Mouse (Mus musculus) 3134 (cell line): Measurements from ENCODE around the gene Fbxo44.
"Not testable (repeated sequence)": the region's sequence is repeated elsewhere in the genome, so short reads cannot be mapped to it uniquely, and the experiment has no call there.

ENCODE experiments used
- DNase-seq: peaks from one replicate; pipeline ENCODE4 v3.0.0-alpha.2; 2011; ENCODE audit warnings: low spot score; ENCODE audit not compliant: insufficient read length; ENCODE audit errors: extremely low read depth

Gene Fbxo44

DNA sequence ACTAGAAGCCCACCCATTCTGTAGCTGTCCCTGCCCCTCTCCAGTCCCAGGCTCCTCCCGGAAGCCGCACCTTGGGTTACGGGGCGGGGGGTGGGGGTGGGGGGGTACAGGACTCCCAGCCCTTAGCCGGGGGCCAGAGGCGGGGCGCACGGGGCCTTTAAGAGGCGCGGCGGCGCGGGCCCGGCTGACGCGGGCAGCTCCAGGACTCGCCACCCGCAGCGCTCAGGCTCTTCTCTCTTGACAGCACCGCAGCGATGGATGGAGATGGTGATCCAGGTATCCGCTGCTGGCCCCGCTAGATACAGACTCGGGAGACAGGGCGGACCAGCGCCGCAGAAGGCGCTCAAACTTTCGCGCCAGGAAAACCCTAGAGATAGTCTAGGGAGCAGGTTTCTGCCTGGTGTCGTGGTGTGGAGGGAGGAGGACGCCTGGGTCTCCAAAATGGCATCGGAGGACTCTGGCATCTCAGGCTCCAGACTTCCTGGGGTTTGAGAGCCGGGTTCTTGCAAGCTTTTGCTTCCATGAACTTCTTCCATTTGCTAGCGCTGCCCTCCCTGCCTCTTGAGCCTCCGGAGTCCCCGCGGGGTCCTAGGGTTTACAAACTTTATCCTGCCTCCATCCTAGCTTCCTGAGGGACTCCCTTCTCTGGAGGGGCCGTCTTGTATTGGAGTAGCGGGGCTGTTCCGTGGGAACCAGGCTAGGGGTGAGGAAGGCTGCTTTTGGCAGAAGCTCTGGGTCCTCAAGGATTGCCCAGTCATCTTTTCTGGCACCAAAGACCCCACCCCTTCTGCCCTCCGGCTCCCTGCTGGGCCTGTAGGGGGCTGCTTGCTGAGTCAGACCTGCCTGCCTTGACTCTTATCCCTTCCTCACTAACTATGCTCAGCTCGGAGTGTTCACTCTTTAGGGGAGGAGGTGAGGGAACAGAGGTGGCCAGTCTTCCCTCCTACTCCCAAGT is at the start of gene Fbxo44, which contains the start of gene Fbxo2:
Gene Fbxo44, minus strand, starts transcription at position 47 of the 955 bp plus-strand sequence.
Gene Fbxo2, plus strand, starts transcription at position 186 of the 955 bp plus-strand sequence.
- no peak for DNase-seq

DNA sequence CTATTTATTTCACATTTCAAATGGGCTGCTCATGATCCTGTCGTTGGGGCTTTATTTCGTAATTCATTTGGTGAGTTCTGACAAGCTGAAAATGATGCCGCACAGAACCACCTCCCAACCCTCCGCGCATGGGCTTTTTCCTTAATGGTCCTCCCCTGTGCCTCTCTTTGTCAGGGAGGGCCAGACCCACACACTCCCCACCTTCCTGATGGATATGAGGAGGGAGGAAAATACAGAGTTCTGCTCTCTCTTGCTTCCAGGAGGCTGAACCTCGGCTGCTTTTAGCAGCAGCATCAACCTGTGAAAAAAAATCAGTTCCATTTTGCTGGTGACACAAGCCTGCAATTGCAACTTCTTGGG is 44.6 kb upstream of the Fbxo44 start:
- DNase-seq, result no peak

DNA sequence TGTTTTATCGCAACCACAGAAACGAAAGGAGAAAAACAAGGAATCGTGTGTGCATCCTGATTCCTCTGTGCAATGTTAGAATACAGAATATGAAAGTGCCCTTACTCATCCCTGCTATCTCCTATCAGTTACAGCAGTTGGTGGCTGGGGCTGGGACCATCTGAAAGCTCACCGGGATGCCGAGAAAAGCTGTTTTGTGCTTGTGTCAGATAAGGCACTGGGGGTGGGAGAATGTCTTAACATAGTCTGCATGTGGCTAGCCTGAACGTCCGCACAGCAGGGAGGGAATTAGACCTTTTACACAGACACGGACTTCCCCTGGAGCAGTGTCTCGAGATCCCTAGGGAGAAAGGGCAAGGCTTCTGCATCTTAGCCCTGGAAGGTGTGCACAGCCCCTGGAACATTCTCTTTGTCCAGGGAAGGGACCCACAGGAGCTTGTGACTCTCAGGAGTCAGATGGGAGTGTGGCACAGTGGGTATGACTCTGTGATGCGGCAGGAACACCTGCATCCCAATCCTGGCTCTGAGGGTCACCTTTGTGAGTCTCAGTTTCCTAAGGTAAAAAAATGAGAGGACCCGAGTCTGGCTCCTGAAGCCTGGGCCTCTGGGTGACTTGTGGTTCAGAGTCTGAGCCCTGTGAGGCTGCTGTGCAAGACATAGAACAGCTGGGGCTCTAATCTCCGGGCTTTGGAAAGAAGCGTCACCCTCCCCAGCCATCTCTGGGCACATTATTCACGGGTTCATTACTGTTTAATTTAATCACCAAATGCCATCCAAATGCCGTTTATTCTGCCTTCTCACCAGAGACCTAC is 44.0 kb upstream of the Fbxo44 start:
- no peak for DNase-seq

DNA sequence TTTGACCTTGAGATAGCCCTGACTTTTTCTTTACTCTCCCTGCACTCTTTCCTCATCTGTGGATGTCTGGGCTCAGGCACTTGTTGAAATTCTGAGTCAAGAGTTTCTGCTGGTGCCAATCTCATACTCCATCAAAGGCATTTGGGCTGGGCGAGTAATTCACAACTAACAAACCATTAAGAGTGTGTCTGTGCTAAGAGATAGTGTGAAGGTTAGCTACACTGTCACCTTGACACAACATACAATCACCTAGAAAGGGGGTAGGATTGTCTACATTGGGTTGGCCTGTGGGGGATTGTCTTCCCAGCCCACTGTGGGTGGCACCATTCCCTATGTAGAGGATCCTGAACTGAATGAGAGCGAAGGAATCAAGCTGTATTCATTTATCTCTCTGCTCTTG is 43.3 kb upstream of the Fbxo44 start:
- no peak for DNase-seq

DNA sequence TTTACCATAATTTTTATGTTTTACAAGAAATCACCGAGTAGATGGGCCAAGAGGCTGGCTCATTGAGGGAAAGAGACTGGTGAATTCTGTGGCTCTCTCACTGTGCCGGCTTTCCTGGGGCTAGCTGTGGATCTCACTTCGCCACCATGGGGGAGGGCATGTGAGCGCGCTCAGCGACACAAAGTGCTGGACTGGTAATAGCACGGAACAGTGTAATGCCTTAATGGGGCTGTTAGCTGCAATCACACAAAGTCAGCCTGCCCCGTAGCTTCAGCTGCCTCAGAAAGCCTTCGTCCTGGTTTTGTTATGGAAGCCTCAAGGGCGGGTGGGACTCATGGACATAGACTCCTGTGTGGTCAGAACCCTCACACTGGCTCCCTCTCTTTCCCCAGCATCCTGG is 38.4 kb upstream of the Fbxo44 start:
- no peak for DNase-seq

DNA sequence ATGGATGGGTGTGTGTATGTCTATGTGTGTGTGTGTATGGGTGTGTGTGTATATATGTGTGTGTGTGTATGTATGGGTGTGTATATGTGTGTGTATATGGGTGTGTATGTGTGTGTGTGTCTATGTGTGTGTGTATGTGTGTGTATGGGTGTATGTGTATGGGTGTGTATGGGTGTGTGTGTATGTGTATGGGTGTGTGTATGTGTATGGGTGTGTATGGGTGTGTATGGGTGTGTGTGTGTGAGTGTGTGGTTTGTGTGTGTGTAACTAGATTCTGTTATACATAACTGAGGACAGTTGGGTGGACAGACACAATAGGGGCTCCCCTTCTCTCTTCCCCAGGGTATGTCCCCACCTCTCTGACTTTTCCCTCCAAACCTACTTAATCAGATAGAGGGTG is 34.1 kb upstream of the Fbxo44 start:
- no peak for DNase-seq

DNA sequence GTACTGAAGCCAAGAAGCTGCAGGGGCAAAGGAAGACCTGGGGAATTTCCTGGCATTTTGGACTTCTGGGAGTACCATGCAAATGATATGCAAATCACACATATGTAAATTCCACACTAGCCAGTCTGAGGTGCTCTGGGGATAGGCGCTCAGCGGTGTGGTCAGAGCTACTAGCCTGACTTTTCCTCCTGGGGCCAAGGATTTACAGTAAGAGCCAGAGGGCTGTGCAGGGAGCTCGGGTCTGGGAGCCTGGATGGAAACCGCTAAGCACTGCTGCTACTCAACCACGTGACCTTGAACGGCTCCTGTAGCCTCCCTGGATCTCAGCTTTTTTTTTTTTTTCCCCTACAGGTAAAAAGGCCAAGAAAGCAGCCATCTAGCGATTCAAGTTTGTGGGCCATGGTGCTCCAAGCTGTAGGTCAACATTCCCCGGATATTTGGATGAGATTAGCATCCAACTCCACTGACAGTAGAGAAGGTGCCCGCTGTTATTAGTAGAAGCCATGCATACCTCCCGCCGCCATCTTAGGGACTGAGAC is 32.5 kb upstream of the Fbxo44 start:
- DNase-seq, result no peak

DNA sequence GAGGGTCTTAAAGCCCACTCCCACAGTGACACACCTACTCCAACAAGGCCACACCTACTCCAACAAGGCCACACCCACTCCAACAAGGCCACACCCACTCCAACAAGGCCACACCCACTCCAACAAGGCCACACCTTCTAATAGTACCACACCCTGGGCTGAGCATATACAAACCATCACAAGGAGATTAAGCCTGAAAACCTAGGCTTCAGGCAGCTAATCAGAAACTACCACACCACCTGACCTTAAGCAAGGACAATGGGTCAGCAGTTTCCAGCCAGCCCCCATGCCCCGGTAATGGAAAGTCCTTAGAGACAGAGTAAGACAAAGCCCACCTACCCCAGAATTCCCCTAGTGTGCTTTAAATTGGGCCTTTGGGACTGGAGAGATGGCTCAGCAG is 28.5 kb upstream of the Fbxo44 start:
- DNase-seq, result not testable (repeated sequence)

DNA sequence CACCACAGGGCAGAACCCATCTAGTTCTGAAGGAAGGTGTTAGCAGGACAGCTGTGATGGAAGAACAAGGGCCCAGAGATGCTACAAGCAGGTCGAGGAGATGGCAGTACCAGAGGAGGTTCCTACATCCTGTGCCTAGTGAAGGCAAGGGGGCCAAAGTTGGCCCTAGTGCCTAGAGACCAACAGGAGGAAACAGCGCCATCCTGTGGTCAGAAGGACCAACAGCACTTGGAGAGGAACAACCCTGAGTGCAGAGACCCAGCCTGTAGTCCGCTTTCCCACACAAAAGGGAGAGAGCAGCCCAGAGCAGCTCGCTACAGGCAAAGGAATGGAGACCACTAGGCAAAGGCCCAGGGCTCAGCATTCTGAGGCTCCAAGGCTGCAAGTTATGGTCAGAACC is 25.5 kb upstream of the Fbxo44 start:
- DNase-seq, result no peak

DNA sequence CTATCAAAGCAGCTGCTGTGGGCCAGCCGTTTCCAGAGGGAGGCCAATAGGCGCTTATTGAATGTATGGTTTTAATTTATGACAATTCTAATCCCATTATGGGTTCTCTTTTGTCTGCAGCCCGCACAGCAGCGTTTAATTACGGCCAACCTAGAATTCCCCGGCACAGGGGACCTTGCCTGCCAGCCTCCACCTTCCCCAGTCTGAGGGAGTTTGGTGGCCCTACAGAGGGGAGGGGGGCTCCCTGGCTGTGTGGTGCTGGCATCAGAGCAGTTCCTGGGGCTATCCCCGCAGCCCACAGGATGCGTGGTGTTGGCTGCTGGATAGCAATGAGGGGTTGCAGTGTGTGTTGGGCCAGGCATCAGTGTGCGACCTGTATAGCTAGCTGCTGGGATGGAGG is 24.3 kb upstream of the Fbxo44 start:
- no peak for DNase-seq

DNA sequence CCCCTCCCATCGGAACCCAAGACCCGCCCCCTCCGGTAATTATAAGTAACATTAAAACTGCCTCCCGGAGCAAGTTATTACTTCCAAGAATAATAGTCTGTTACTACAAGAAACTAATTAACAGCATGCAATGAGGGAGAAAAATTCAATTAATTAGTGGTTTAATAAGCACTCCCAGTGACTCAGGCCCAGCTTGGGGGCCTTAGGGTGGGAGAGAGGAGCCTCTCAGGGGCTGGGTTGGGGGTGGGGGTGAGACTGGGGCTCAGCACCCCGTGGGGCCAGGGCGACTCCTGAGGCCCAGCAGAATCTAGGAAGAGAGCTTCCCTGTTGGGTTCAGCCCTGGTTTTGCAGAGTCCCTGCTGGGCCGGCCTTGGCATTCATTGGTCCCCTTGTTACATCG is 22.1 kb upstream of the Fbxo44 start:
- no peak for DNase-seq

DNA sequence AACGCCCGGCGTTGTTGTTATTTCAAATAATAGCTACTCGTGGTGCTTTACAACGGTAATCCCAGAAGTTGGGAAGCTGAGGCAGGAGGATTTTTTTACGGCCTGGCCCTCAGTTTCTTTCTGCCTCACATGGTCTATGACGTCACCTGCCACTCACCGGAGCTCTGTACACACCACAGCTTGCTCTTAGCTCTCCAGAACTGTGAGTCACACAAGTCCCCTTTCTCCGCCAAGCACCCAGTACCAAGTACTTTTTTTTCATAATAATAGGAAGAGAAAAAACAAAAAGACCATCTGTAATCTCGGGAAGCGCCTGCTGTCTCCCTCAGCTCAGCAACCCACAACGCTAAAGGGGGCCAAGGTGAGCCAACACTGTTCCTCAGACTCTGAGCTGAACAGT is 21.2 kb upstream of the Fbxo44 start:
- DNase-seq, result no peak

DNA sequence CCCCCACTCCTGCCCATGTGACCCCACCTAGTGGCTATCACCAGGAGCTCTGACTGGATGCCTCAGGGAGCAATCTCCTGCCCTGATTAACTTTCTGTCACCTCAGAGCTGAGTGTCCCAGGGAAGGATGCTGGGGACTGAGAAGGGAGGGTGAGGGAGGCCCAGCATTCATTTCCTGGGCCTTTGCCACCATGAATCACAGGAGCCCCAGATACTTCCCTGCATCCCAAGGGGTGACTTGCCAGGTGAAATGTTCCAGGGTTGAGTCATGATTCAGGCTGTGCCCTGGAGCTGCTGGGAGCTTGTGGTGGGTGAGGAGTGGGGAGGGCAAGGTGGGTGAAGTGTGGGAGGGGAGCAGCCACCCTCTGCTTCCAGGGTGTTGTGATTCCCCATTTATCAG is 17.4 kb upstream of the Fbxo44 start:
- DNase-seq, result no peak

DNA sequence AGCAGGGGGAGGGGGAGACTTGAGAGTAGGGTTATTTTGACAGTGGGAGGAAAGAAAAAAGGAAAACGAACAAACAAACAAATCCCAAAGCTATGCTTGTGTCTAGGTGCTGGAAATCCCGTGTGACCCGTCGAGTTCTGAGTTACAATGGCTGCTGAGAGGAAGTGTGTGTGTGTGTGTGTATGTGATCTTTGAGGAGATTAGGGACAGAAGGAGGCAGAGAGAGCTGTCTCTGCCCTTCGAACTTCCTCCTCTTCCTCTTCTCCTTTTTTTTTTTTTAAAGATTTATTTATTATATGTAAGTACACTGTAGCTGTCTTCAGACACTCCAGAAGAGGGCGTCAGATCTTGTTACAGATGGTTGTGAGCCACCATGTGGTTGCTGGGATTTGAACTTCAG is 16.3 kb upstream of the Fbxo44 start:
- DNase-seq, result not testable (repeated sequence)

DNA sequence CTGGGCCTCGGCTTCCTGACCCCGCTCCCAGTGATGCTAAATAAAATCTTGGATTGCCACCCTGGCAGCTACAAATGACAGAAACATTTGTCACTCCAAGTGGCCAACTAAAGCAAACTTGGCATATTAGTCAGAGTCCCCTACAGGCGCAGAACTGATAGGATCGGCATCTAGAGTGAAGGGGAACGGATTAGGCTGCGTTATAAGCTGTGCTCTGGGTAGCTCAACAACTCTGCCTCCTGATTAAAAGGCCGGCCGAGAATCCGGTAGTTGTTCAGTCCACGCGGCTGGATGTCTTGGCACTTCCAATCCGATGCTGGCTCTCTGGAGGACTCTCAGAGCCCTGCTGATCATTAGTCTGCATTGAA is 14.2 kb upstream of the Fbxo44 start:
- no peak for DNase-seq

DNA sequence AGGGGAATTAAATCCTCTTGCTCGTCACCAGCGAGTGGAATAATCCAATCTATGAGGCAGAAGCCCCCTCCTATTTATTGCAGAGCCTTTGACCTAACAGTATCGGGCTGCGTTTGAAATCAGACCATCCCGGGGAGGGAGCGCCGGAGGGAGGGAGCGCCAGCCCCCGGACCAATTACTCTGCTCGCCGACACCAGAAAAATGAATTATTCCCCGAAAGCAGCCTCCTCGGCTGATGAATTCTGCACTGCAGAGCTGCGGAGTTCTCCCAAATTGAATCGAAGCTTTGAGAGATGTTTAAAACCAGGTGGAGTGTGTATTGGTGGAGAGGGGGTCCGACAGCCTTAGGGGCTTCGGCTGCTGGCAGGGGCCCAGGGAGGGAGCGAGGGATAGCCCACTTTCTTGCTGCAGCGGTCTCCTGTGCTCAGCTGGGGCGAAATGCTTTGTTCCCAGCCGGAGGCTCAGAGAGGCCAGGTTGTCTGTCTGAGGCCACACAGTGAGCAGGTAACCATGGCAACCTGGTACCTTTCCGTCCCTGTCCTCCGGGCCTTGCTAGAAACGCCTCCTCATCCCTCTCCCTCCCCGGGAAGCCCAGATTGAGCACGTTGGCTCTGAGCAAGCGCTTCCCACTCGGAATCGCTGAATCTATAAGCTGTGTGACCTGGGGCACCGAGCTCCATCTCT is 13.7 kb upstream of the Fbxo44 start:
- DNase-seq, result no peak

DNA sequence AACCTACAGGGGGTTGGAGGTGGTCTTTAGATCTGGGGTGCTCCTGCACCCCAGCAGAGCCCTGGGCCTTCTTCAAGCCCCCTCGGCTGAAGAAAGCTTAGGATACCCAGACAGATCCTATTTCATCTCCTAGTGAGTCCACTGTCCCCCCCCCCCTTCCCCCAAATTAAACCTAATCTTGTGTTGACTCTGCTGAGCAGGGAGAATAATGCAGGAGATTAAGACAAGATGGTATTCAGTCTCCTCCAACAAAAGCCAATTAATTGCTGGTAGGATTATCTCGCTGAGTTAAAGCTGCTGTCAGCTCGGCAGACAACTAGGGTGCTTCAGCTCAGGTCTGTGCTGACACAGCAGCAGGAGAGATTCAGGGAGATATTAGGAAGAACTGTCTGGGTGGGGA is 11.0 kb upstream of the Fbxo44 start:
- DNase-seq, result no peak

DNA sequence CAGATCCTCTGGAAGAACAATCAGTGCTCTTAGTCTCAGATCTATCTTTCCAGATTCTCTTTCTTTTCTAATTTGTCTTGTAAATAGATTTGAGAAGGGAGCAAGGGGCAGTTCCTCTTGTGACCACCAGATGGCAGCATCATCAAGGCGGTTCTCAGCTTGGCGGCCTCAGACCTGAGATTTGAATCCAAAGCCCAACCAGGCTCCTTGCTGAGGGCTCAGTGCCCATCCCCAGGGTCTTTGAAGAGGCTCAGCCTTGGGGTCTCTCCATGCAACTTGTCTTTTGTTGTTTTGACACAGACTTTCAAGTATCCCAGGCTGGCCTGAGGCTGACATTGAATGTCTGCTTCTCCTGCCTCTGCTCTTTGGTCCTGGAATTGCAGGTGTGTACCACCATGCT is 10.6 kb upstream of the Fbxo44 start:
- no peak for DNase-seq

DNA sequence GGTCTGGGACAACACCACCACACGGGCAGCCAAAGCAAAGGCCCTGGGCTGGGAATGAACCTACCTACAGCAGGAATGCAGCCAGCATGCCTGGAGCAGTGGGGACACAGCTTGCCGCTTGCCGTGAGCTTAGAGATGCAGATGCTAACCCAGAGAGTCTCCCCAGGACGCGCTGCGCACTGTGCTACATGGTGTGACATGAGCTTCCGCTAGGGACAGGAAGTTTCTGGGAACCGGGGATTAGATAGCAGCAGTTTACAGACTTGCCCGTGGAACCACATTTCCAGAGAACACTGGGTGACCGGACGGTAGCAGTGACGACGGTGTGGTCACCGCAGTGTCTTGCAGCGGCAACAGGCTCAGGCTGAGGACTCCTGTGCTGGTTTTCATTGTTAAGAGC is 9.3 kb upstream of the Fbxo44 start:
- DNase-seq, result no peak

DNA sequence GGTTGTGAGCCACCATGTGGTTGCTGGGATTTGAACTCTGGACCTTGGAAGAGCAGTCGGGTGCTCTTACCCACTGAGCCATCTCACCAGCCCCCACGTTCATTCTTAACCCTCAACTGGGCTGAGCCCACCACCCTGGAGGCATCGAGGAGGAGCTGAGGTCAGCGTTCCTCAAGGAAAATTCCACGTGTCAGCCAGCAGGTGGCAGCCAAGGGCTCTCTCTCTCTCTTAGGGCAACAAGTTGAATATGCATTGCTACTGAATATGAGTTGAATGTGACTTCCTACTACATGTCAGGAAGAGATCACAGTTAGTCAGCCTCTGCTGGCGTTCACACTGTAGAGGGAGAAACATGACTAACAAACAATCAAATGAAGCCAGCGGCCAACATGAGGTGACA is 8.0 kb upstream of the Fbxo44 start:
- DNase-seq, result peak; percentile 56

DNA sequence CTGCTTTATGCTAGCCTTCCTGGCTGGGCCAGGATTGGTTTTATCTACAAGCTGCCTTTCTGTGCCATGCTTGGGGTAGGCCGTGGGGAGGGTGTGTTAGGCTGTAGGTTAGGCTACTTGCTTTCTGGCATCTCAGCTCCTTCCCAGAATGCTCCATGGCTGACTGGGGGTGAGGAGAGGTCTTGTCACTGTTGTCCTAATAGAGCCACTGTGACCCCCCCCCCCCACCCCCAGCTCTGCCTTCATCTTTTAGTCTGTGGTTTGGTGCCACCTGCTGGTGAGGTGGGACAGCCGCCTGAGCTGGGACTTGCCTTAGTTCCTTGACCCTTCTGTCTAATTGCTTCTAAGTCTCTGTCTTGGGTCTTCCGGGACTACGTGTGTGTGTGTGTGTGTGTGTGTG is 6.7 kb upstream of the Fbxo44 start:
- no peak for DNase-seq
